Mouse (Mus musculus) monocyte, adult 2 months (primary cell): Measurements from ENCODE around the gene Syne2.

Experiments
- DNase-seq, 2 experiments: peaks; one replicate each; pipeline ENCODE4 v3.0.0; 2022; ENCODE audit warnings: low spot score in 2 of 2, low read depth in 1 of 2

Syne2 gene

DNA sequence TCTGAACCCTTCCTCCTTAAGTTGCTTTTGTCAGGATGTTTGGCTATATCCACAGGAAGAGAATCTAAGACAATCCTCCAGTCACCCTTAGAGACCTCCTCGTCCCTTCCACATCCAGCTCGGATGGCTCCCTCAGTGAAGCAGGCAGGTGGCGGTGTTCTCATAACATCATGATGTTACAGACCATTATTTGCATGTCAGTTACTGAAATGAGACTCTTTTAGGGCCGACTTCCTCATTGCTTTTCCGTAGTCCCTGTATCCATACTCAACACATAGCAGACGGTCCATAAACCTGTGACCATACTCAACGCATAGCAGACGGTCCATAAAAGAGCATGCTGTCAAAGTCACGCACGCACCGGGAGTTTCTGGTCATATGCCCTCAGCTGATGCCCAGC, 106.9 kb downstream of the Syne2 start:
- no peak for DNase-seq

DNA sequence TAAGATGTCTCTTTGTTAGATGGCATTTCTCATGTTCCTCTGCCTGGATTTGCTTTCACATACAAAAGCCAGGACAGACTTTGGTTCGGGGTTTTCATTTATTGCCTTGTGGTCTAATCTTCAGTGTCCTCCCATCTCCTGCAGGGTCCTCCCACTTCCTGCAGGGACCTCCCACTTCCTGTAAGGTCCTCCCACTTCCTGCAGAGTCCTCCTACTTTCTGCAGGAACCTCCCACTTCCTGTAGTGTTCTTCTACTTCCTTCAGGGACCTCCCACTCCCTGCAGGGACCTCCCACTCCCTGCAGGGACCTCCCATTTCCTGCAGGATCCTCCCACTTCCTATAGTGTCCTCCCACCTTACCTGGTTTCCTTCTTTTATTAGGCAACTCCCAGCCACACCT, 109.7 kb downstream of the Syne2 start:
- DNase-seq = no peak

DNA sequence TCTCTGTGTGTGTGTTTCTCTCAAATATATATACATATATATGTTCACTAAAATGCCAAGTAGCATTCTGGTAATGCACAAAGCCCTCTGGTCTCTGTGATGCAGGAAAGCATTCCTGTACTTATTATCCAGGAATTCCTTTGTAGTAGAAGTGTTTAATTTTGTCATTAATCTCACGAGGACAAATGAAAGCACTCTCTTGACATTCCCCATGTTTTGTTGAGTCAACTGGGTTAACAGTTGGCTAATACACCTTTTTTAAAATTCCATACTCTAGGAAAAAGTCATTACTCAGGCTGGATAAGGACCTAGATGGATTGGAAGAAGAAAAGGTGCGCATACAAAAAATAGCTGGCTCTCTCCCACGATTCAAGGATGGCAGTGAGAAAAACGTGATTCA, 115.6 kb downstream of the Syne2 start:
- DNase-seq = no peak

DNA sequence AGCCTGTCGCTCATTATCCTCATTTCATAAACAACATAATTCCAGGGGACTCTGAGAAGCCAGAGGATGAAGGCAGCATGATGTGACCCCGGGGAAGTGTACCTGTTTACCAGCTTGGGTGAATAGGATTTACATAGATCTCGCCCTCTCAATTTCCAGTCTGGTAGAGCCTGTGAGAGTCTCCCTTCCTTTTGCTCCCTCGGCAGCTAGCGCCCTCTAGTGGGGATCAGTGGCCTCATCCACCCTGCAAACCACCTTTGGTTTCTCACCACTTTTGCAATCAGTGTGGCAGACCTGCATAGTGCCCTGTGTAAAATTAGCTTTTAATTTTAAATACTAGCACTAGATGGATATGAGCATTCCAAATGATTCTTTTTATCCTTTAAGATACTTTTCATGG, 133.4 kb downstream of the Syne2 start:
- peak in 1 of 2 experiments; percentile 3 for DNase-seq

DNA sequence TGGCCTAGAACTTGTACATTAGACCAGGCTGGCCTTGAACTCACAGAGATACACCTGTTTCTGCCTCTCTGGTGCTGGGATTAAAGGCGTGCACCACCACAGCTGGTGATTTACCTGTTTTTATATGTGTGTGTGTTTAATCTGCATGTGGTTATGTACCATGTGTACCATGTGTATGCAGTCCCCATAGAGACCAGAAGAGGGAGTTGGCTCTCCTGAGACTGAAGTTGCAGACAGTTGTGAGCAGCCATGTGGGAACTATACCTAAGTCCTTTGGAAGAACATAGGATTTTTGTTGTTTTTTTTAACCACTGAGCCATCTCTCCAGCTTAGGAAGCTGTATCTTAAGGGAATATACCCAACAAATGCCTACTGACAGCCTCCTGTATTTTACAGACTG, 134.1 kb downstream of the Syne2 start:
- no peak for DNase-seq

DNA sequence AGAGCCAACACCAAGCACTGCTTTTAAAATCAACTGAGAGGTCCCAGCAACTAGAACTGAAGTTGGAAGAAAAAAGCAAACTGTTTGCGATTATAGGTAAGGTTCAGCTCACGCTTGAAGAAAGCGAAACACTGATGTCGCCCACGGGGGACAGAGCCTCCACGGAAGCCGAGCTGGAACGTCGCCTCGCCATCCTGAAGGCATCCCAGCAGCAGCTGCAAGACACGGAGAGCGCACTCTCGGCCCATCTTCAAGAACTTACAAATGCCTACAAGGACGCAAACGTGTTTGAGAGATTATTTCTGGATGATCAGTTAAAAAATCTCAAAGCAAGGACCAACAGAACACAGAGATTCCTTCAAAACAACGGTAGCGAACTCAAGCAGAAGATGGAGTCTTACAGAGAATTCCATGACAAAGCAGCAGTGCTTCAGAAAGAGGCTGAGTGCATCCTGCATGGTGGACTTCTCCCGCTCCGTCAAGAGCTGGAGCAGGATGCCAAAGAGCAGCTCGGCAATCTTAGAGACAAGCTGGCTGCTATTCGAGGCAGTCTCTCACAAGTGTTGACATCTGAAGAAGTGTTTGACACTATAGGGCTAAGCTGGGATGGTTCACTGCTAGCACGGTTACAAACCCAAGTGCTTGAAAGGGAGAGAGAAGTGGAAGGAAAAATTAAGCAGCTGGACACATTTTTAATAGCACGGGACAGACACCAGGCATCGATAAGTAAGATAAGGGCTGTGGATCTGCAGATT, 148.7 kb downstream of the Syne2 start:
- no peak for DNase-seq

DNA sequence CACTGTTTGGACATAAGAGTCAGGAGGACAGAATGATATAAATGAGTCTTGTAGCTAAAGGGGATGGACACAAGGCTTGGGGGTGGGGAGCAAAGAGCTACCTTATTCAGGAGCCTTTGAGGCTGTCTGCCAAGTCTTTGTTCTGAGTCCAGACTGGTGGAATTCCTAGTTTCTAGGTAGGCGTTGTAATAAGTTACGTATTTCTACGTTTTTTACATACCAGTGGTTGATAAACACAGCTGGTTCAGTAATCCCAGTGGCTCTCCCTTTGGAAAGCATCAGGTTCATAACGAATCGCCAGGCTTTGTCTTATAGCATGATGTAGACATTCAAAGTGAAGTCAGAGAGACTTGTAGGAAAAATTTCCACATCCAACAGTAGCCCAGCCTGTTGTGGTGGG, 161.1 kb downstream of the Syne2 start:
- DNase-seq = no peak

DNA sequence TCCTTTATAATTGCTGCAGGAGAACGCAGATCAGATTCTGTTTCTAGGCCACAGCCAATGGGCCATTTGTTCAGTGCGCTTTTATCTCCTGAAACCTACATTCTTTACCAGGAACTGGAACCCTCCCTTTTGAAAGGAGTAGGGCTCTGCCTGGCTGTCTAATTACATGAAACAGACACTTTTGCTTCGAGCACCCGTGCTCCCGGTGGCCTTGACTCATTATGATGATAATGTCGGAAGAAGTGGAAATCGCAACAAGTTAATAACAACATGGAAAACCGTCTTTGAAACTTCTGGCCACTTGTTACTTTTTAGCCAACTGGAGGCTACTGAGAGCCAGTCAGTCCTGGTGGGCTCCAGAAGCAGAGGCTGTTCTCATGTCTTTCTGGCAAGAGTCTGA, 165.4 kb downstream of the Syne2 start:
- DNase-seq = no peak

DNA sequence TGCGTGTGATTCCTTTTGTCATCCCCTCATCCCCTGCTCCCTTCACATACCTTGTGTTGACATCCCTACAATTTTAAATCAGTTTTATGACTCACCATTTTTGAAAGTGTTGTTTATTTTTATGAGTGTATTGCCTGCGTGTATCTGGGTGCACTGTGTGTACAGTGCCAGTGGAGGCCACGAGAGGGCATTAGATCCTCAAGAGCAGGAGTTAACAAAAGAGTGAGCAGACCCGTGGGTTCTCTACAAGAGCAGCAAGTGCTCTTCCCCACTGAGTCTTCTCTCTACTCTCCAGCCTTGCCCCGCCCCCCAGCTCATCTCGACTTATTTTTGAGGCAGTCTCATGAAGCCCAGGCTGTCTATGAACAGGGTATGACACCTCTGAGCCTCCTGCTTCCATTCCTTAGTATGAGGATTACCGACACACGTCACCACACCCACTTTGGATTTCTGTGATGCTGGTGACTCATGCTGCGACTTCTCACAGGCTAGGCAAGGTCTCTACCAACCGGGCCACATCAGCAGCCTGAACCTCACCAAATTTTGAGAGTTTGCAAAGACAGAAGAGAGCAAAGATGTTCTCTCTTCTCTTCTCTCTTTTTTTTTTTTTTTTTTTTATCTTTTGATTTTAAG, 174.4 kb downstream of the Syne2 start:
- no peak for DNase-seq

DNA sequence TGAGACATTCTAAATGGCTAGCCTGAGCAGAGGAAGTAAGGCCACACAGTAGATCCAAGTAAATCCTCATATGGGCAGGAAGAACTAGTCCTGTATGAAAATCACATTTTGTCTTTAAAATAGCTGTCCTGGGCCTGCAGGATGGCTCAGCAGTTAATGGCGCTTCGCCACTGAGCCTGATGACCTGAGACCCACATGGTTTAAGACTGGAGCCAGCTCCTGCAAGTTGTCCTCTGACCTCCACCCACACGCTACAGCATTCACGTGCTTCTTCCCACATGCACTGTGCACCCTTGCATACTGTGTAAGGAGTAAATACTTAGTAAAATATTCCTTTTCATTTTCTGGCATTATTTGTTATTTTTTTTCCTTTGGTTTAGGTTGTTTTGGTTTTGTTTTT, 175.0 kb downstream of the Syne2 start:
- no peak for DNase-seq

DNA sequence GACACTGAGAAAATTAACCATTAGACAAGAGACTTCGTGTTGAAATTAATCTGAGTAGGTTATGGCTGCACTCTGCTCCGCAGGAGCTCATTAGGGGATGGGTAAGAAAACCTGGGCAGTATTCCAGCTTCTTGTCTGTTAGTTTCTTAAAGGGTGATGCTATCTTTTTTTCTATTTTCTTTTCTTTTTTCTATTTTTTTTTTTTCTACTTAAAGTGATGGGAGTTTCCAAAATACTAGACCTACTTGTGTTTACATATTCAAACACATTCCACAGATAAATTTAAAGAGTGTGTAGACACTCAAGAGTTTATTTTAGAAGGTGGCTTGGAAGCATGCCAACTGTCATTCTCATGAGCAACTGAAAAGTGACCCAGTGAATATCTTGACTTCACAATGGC, 177.2 kb downstream of the Syne2 start:
- DNase-seq = no peak

DNA sequence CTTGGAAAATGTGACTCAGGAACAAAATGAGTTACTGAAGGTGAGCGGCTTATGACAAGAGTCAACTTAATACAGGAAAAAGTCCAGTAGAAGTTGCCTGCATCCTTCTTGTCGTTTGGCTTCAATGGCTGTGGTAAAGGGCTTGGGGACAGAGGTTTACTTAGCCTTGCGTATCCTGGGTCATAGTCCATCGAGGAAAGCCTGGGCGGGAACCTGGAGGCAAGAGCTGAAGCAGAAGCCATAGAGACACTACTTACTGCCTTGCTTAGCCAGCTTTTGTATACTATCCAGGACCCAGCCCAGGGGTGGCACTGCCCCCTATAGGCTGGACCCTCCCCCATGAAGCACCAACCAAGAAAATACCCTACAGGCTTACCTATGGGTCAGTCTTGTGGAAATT, 179.6 kb downstream of the Syne2 start:
- no peak for DNase-seq

DNA sequence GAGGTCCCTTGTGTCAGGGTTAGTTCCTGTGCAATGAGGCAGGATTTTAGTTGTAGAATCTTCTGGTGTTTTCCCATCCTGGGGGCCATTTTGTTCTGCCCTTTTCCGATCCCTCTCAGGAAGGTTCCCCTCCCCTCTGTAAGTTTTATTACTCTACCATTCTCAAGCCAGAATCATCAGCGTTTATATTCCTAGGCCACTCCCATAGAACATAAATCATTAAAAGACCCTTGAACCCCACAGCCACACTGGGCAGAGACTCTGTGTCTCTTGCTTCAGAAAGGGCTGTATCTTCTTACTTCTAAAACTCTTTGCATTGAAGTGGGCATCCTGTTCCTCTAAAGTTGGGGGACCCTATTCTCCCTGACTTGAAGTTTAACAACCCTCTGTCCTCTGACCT, 180.5 kb downstream of the Syne2 start:
- no peak for DNase-seq

DNA sequence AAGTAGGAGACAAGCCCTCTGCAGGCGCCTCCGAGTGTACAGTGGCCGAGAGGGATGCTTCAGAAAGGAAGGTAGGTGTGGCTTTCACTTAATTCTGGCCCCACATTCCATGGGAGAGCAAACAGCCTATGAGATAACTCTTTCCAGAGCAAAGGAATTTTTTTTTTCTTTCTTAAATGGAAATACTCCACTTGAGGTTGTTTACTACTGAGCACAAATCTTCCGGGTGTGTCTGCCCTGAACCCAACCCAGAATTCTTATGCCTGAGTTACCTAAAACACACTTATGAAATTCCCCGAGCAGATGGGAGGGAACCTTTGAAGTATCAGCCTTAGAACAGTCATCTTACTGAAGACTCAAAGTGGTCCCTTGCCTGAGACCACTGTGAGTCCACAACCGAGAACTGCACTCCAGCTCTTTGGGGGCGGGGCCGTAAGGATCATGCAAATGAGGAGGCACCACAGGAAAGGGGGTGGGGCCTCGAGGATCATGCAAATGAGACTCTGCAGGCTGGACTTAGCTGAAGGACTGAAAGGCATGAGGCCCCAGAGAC, 186.8 kb downstream of the Syne2 start:
- no peak for DNase-seq

DNA sequence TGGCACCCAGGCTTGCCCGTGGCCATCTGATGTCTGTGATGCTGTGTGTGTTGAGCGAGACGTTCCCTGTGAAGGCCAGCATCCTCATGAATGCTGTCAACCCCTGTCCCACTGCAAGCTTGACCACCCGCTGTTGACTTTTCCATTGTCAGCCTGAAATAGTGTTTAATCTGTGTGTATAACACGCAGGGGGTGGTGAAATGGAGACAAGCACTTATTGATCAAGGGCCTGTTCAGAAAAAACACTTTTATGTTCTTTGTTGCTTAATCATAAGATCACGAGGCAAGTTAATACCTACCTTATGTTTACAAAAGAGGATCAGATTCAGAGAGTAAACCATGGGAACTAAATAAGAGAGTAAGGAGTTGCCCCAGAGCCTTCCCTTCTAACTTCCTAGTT, 191.1 kb downstream of the Syne2 start:
- DNase-seq = no peak

DNA sequence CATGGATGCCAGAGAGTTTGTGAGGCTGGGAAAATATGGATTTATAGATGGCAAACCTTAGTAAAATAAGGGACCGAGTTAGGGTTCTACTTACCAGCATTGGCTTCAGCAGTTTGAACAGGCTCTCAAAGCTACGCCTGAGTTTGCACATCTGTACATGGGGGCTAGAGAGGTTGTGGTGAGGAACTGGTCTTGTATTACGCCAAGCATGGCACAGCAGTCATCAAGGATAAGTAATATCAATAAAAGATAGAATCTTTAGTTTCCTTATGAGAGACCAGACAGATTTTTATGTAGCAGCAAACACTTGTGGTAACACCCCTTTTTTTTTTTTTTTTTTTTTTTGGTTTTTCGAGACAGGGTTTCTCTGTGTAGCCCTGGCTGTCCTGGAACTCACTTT, 194.9 kb downstream of the Syne2 start:
- DNase-seq = no peak

DNA sequence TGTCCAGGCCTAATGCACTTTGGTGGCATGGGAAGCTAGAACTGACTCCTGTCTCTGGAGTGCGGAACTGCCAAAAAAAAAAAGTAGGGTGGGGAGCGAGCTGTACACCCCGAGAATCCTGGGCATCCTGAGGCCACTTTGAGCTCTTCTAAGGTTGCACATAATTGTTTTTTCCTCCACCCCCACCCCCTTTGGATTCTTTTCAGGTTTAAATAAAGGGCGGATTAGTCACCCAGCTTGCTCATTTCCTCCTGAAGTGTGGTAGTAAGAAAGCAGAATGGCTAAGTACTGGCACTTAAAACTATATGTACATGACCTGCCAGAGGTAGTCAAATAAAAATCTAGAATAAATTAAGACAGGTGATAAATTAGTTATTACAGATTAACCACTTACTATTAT, 195.5 kb downstream of the Syne2 start:
- DNase-seq = no peak

DNA sequence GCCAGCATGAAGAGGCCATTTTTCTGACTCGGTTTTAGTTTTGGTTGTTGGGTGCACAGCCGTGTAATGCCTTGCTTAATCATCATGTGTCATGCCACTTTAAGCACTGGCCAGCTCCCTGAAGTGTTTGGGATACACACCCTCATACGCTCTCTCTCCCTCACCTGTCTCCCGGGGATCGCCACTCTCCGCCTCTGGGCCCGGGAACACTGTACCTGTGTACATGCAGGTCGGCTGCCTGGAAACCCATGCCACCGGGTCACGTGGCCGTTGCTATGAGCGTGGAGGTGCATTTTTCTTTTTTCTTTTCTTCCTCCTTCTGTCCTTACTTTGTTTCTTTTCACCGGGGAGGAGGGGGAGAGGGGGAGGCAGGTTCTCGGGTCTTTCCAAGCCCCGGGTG, 197.1 kb downstream of the Syne2 start:
- no peak for DNase-seq

DNA sequence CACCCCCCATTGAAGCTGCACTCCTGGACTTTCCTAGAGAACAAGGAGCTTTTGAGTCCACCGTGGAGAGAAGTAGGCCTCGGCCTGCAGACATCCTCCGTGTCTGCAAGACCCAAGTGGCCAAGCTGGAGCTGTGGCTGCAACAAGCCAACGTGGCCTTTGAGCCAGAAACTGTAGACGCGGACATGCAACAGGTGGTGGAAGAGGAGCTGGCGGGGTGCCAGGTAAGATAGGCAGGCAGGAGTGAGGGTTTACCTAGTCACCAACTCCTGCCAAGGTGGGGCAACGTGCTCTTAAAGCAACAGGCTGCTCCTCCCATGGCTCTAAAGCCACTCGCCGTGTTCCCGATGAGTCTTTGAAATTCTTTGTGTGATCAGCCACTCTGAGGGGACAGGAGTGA, 197.6 kb downstream of the Syne2 start:
- DNase-seq = no peak

DNA sequence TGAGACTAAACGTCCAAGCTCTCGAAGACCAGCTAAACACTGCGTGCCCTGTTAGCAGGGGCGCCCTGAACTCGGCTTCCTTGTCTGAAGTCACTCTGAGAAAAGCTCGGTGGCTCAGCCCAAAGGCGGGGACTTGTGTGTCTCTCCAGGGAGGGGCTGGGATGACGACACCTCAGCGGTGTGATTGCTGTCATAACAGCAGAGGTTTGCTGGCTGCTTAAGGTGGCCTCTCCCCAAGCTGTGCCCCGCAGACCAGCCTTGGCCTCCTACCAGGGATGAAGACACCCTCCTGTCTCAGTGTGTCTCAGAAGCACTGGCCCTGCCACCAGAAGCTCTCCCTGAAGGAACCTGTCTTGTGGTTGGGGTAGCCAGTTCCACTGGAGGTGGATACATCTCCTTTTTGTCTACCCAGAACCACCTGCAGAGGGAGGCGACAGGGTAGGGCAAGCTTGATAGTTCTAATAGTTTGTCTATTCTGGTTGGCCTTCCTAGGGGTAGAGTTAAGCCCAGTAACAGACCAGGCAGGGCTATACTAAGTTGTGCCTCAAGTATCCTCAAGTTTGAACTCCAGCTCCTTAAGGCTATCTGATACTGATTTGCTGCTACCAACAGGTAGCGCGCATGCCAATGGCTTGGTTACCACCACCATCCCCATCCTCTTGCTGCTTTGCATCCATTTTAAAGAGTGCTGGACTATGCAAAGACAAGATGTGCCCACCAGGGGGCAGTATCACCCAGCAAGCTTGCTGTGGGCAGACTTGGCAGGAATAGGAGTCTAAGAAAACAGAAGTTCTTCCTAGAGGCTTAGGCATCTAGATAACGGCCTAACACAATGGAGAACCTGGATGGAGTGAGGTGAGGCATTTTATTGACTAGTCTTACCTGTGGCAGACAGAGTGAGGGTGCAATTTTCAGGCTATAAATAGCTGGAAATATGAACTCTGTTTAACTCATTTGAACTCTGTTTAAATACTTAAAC, 198.5 kb downstream of the Syne2 start:
- DNase-seq = peak in 1 of 2 experiments; percentile 46

DNA sequence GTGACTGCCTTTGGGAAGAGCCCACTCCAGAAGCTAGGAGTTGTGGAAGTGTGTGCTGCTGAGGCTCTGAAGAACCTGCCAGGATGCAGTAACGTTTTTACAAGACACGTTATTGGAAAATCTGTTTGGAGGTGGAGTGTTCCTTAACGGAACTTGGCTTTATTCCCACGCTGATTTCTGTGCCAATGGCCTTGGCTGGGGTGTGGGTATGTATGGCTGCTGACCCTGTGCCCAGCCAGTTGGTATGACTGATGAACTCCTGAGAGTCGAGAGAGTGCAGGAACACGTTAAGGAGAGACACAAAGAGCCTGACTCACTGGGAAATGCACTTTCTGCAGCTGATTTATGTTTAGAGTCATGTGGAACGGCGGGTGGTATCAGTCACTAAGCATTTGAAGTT, 200.7 kb downstream of the Syne2 start:
- no peak for DNase-seq

DNA sequence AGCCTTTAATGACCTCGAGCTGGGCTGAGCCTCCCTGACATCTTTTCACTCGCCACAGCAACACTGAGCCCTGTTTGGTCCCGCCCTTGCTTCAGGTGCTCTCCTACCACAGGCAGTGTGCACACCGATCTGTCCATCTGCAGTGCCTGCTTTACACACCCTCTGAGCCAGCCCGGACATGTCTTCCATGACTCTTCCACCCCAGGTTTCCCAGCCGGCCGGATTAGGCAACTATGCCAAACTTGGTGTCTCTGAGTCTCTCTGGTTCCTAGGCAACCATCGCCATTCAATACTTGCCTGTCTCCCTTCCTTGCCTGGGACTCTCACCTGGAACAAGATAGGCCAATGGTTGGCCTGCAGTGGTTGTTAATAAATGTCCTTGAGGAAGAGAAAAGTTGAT, 224.4 kb downstream of the Syne2 start:
- DNase-seq = no peak
